Mouse (Mus musculus): ENCODE measurements around the gene Pcdh17. TPM values are rescaled to one million over a fixed set of nuclear protein-coding genes. Genes with fewer than 3 reads are reported as not detected.

The Pcdh17 gene
- total and polyA plus RNA-seq, 2 experiments from 2014 or later = 3.7 to 3.9 TPM

GRCm38 (mm10) chr14:84445503-84446410, 2.4 kb downstream of the Pcdh17 start:
- Histone ChIP-seq H3K27me3 (ENCODE audit: control insufficient read depth, insufficient read depth, low read length) (peaks cover 37% of the 10 kb centered on the region), H3K36me3 (replicated peaks; ENCODE audit: control insufficient read depth, insufficient read depth, low read length) (no peaks in the 10 kb centered on the region), H3K9me3 (replicated peaks; ENCODE audit: control insufficient read depth, low read length) (no peaks in the 10 kb centered on the region), H3K9ac (replicated peaks; ENCODE audit: low read depth, low read length) (0 out of 2 replicates have a peak overlapping the region, but pooled peaks have one; percentile 44), H3K4me2 (ENCODE audit: low read depth, low read length) (peak overlapping the region; percentile 79), H3K4me3 (ENCODE audit: low read depth, low read length) (peak overlapping the region; percentile 58), H3K27ac (ENCODE audit: low read depth) (peak overlapping the region; percentile 28; the same call in 1 of the 2 replicates), H3K4me1 (ENCODE audit: control insufficient read depth, insufficient read depth) (peaks cover 15% of the 10 kb centered on the region; the same call in 1 of the 2 replicates)
- DNase-seq (ENCODE audit: low spot score) (no peak), ATAC-seq (ENCODE audit: insufficient read depth, low read depth) (no peak)
- WGBS = under 1% methylated on average over 58 of the region's 59 CpGs
- TF ChIP-seq CTCF (IDR thresholded peaks at IDR 0.05; ENCODE audit: low read depth) (no peak), EP300 (IDR thresholded peaks at IDR 0.05; ENCODE audit: low read depth) (no peak)

- no peak overlapping the region for H3K9ac ChIP-seq (replicated peaks; ENCODE audit: low read depth, low read length)
- peaks cover 15% of the 10 kb centered on the region; the same call in 1 of the 2 replicates for H3K4me1 ChIP-seq (ENCODE audit: control insufficient read depth, insufficient read depth)
- H3K27ac ChIP-seq (ENCODE audit: low read depth) = no peak overlapping the region
- H3K4me3 ChIP-seq (ENCODE audit: low read depth, low read length) = peak overlapping the region; percentile 58
- peak overlapping the region; percentile 79 for H3K4me2 ChIP-seq (ENCODE audit: low read depth, low read length)
- TF ChIP-seq EP300 (IDR thresholded peaks at IDR 0.05; ENCODE audit: low read depth) (no peak), CTCF (IDR thresholded peaks at IDR 0.05; ENCODE audit: low read depth) (no peak)
- no peaks in the 10 kb centered on the region for H3K36me3 ChIP-seq (replicated peaks; ENCODE audit: control insufficient read depth, insufficient read depth, low read length)
- no peak for DNase-seq (ENCODE audit: low spot score)
- 5% methylated on average over 37 of the region's 37 CpGs for WGBS
- H3K9me3 ChIP-seq (replicated peaks; ENCODE audit: control insufficient read depth, low read length) = no peaks in the 10 kb centered on the region
- no peak for ATAC-seq (ENCODE audit: insufficient read depth, low read depth)
- peaks cover 37% of the 10 kb centered on the region for H3K27me3 ChIP-seq (ENCODE audit: control insufficient read depth, insufficient read depth, low read length)
These were observed 3.1 kb downstream of the Pcdh17 start for GRCm38 (mm10) chr14:84446411-84446915.

- H3K9ac ChIP-seq (replicated peaks; ENCODE audit: low read depth, low read length) = 0 out of 2 replicates have a peak overlapping the region, but pooled peaks have one; percentile 13
- 6% methylated on average over 45 of the region's 45 CpGs for WGBS
- H3K27ac ChIP-seq (ENCODE audit: low read depth) = no peak overlapping the region
These were observed 3.7 kb downstream of the Pcdh17 start for GRCm38 (mm10) chr14:84446941-84447641.

GRCm38 (mm10) chr14:84447661-84448380, 4.5 kb downstream of the Pcdh17 start:
- DNase-seq (ENCODE audit: low spot score) (no peak), ATAC-seq (ENCODE audit: insufficient read depth, low read depth) (no peak)
- peak overlapping the region; percentile 58 for H3K4me3 ChIP-seq (ENCODE audit: low read depth, low read length)
- H3K4me2 ChIP-seq (ENCODE audit: low read depth, low read length) = peak overlapping the region; percentile 79
- H3K27ac ChIP-seq (ENCODE audit: low read depth) = no peak overlapping the region
- TF ChIP-seq CTCF (IDR thresholded peaks at IDR 0.05; ENCODE audit: low read depth) (no peak), EP300 (IDR thresholded peaks at IDR 0.05; ENCODE audit: low read depth) (no peak)
- peaks cover 37% of the 10 kb centered on the region for H3K27me3 ChIP-seq (ENCODE audit: control insufficient read depth, insufficient read depth, low read length)
- H3K4me1 ChIP-seq (ENCODE audit: control insufficient read depth, insufficient read depth) = peaks cover 15% of the 10 kb centered on the region; the same call in 1 of the 2 replicates
- 3% methylated on average over 45 of the region's 45 CpGs for WGBS
- H3K36me3 ChIP-seq (replicated peaks; ENCODE audit: control insufficient read depth, insufficient read depth, low read length) = no peaks in the 10 kb centered on the region
- 0 out of 2 replicates have a peak overlapping the region, but pooled peaks have one; percentile 13 for H3K9ac ChIP-seq (replicated peaks; ENCODE audit: low read depth, low read length)
- H3K9me3 ChIP-seq (replicated peaks; ENCODE audit: control insufficient read depth, low read length) = no peaks in the 10 kb centered on the region

More at GRCm38 (mm10) chr14:84446941-84447641, 3.7 kb downstream of the Pcdh17 start:
- peak overlapping the region; percentile 79 for H3K4me2 ChIP-seq (ENCODE audit: low read depth, low read length)
- no peaks in the 10 kb centered on the region for H3K9me3 ChIP-seq (replicated peaks; ENCODE audit: control insufficient read depth, low read length)
- peaks cover 15% of the 10 kb centered on the region; the same call in 1 of the 2 replicates for H3K4me1 ChIP-seq (ENCODE audit: control insufficient read depth, insufficient read depth)
- peaks cover 37% of the 10 kb centered on the region for H3K27me3 ChIP-seq (ENCODE audit: control insufficient read depth, insufficient read depth, low read length)
- TF ChIP-seq CTCF (IDR thresholded peaks at IDR 0.05; ENCODE audit: low read depth) (peak; percentile 51), EP300 (IDR thresholded peaks at IDR 0.05; ENCODE audit: low read depth) (no peak)
- no peaks in the 10 kb centered on the region for H3K36me3 ChIP-seq (replicated peaks; ENCODE audit: control insufficient read depth, insufficient read depth, low read length)
- ATAC-seq (ENCODE audit: insufficient read depth, low read depth) (no peak), DNase-seq (ENCODE audit: low spot score) (no peak)
- peak overlapping the region; percentile 58 for H3K4me3 ChIP-seq (ENCODE audit: low read depth, low read length)

- WGBS = 2% methylated on average over 15 of the region's 15 CpGs
- DNase-seq (ENCODE audit: low spot score) = no peak
- H3K9ac ChIP-seq (replicated peaks; ENCODE audit: low read depth, low read length) = no peak overlapping the region
These were observed 5.0 kb downstream of the Pcdh17 start for GRCm38 (mm10) chr14:84448381-84448771.

More at GRCm38 (mm10) chr14:84448381-84448771, 5.0 kb downstream of the Pcdh17 start:
- ATAC-seq (ENCODE audit: insufficient read depth, low read depth) = no peak
- Histone ChIP-seq H3K27me3 (ENCODE audit: control insufficient read depth, insufficient read depth, low read length) (peaks cover 37% of the 10 kb centered on the region), H3K9me3 (replicated peaks; ENCODE audit: control insufficient read depth, low read length) (no peaks in the 10 kb centered on the region), H3K27ac (ENCODE audit: low read depth) (no peak overlapping the region), H3K4me2 (ENCODE audit: low read depth, low read length) (peak overlapping the region; percentile 79), H3K4me1 (ENCODE audit: control insufficient read depth, insufficient read depth) (peaks cover 15% of the 10 kb centered on the region; the same call in 1 of the 2 replicates), H3K4me3 (ENCODE audit: low read depth, low read length) (peak overlapping the region; percentile 58), H3K36me3 (replicated peaks; ENCODE audit: control insufficient read depth, insufficient read depth, low read length) (no peaks in the 10 kb centered on the region)
- TF ChIP-seq CTCF (IDR thresholded peaks at IDR 0.05; ENCODE audit: low read depth) (no peak), EP300 (IDR thresholded peaks at IDR 0.05; ENCODE audit: low read depth) (no peak)

Measured in heart, postnatal 0 days (tissue).